Mouse (Mus musculus): Measurements from ENCODE around the gene Abat.

DNA sequence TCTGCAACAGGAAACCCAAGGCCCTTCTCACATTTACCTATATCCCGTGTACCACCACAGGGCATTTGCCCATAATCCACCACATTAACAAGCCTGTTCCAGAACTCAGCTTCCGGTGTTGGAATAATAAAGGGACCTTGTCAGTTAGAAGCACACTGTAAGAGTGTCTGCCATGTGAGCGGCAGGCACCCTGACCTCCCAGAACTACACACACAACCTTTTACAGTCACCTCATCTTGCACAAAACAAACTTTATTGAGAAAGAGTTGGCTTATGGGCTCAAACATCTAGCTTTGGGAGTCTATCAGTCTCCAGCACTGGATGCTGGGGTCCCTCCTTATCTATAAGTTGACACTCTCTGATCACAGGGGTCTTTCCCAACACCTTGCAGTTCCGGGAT, 145.1 kb downstream of the Abat start:
- TF ChIP-seq POLR2AphosphoS2 (IDR thresholded peaks at IDR 0.05; ENCODE audit: insufficient read length, low read depth) (peak; percentile 53), E2F4 (IDR thresholded peaks at IDR 0.05; ENCODE audit: insufficient read depth) (no peak), POLR2A (IDR thresholded peaks at IDR 0.05; ENCODE audit: insufficient read length, low read depth) (no peak), MYOG (IDR thresholded peaks at IDR 0.05; ENCODE audit: control insufficient read depth in 1 of 3, insufficient read depth in 1 of 3, insufficient read length in 2 of 3, low read depth in 2 of 3) (no peak), REST (IDR thresholded peaks at IDR 0.05; ENCODE audit: insufficient read depth, insufficient read length) (no peak), CEBPB (IDR thresholded peaks at IDR 0.05; ENCODE audit: insufficient read depth, poor library complexity, severe bottlenecking) (no peak), MAX (IDR thresholded peaks at IDR 0.05; ENCODE audit: low read depth) (no peak), USF1 (IDR thresholded peaks at IDR 0.05; ENCODE audit: low read depth) (no peak), TCF12 (IDR thresholded peaks at IDR 0.05; ENCODE audit: insufficient read depth, poor library complexity, severe bottlenecking) (no peak), TCF3 (IDR thresholded peaks at IDR 0.05; ENCODE audit: insufficient read length, low read depth) (no peak), MYOD1 (IDR thresholded peaks at IDR 0.05; ENCODE audit: control insufficient read depth in 1 of 3, insufficient read length in 2 of 3, low read depth in 2 of 3) (no peak), SRF (IDR thresholded peaks at IDR 0.05; ENCODE audit: control insufficient read depth, insufficient read length, low read depth) (no peak)

Data from myocyte (in vitro differentiated cells).